Mouse (Mus musculus): ENCODE data around the gene Rnf169.

- peak; percentile 92 for TF ChIP-seq CTCF (IDR thresholded peaks at IDR 0.05)
- no peak for TF ChIP-seq POLR2A (IDR thresholded peaks at IDR 0.05; ENCODE audit: insufficient read depth, low read depth, low read length)
- TF ChIP-seq EP300 (IDR thresholded peaks at IDR 0.05; ENCODE audit: insufficient read depth, low read depth, low read length) = no peak
Measured at GRCm38 (mm10) chr7:100009640-100010039, 29.4 kb upstream of the Rnf169 start.

Measured in heart, adult 2 months (tissue).